In the genomic region with DNA sequence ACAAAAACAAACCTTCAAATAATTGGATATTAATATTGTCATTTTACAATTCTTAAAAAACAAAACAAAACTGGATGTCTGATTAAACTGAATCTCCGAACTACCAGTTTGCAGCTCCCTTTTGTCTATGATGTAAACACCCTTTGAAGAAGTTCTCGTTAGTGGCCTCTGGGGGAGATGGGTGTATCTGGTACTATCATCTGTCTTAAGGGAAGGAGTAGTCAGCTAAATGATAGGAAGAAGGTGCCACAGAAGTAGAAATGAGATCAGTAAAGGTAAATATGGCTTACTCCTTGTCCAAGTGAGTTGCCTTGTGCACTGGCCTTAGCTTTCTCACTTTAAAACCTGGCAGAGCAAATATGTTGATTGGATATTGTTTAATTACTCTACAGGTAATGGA, we compare ENCODE assay signal across 27 mouse cellular contexts. TPM values are rescaled to one million over a fixed set of nuclear protein-coding genes. Genes with fewer than 3 reads are reported as not detected.
DNase-seq lines count a peak whose midpoint lies in the region; ATAC-seq and TF ChIP-seq lines count a peak whose summit lies in the region.
"Had no signal": no experiment of that assay in that cellular context is flagged by ENCODE, and none has a peak within 500 bp of the region (broad histone marks: within the 10 kb centered on the region; RNA-seq: fewer than 3 reads in every experiment).

No protein-coding gene starts in this region.

- no peaks in the 10 kb centered on the region for H3K4me1 ChIP-seq in liver, embryonic 11.5 days (replicated peaks; ENCODE audit: control insufficient read depth, insufficient read depth, low read length)
- 0 out of 2 replicates have a peak, but pooled peaks cover 3% of the 10 kb centered on the region for H3K4me1 ChIP-seq in liver, embryonic 15.5 days (replicated peaks)
- no peaks in the 10 kb centered on the region for H3K4me1 ChIP-seq in forebrain, postnatal 0 days (ENCODE audit: insufficient read depth)
- H3K4me1 ChIP-seq: embryonic facial prominence, embryonic 10.5 days; embryonic facial prominence, embryonic 13.5 days; forebrain, embryonic 12.5 days; forebrain, embryonic 15.5 days; hindbrain, embryonic 10.5 days; hindbrain, embryonic 13.5 days had no signal

- H3K4me3 ChIP-seq in liver, embryonic 11.5 days (ENCODE audit: low read depth, low read length) = no peak overlapping the region
- H3K4me3 ChIP-seq in liver, embryonic 15.5 days (replicated peaks) = no peak overlapping the region
- no peak overlapping the region for H3K4me3 ChIP-seq in forebrain, postnatal 0 days (ENCODE audit: low read depth, low read length)
- H3K4me3 ChIP-seq: embryonic facial prominence, embryonic 10.5 days; embryonic facial prominence, embryonic 13.5 days; erythroblast, embryonic 14.5 days; forebrain, embryonic 12.5 days; forebrain, embryonic 15.5 days; gastrocnemius, adult 2 months; hindbrain, embryonic 10.5 days; hindbrain, embryonic 13.5 days had no signal

- peak; percentile 51; the same call in 1 of the 2 replicates for ATAC-seq in liver, embryonic 11.5 days (replicated peaks; ENCODE audit: low FRiP score)
- peak; percentile 64 for ATAC-seq in liver, embryonic 15.5 days (ENCODE audit: insufficient read depth)
- ATAC-seq in forebrain, postnatal 0 days = no peak
- ATAC-seq: forebrain, embryonic 15.5 days; hindbrain, embryonic 16.5 days; Patski had no signal

- H3K4me2 ChIP-seq in liver, embryonic 11.5 days = no peak overlapping the region
- H3K4me2 ChIP-seq in liver, embryonic 15.5 days = no peak overlapping the region
- H3K4me2 ChIP-seq in forebrain, postnatal 0 days (ENCODE audit: low read depth) = no peak overlapping the region
- H3K4me2 ChIP-seq: embryonic facial prominence, embryonic 13.5 days; forebrain, embryonic 12.5 days; forebrain, embryonic 15.5 days; heart, embryonic 11.5 days; hindbrain, embryonic 13.5 days had no signal

- H3K9me3 ChIP-seq in liver, embryonic 11.5 days (ENCODE audit: control insufficient read depth, low read length) = no peaks in the 10 kb centered on the region
- no peaks in the 10 kb centered on the region for H3K9me3 ChIP-seq in liver, embryonic 15.5 days (replicated peaks)
- H3K9me3 ChIP-seq in forebrain, postnatal 0 days (ENCODE audit: low read length) = no peaks in the 10 kb centered on the region
- H3K9me3 ChIP-seq: embryonic facial prominence, embryonic 10.5 days; embryonic facial prominence, embryonic 13.5 days; forebrain, embryonic 12.5 days; forebrain, embryonic 15.5 days; hindbrain, embryonic 10.5 days; hindbrain, embryonic 13.5 days had no signal

- no peak for DNase-seq in liver, embryonic 11.5 days (ENCODE audit: low spot score)
- DNase-seq in liver = no peak
- DNase-seq in c-Kit-positive CD71-positive TER-119-positive erythroid progenitor cells, embryonic 14.5 days (ENCODE audit: low spot score) = peak; percentile 29
- DNase-seq in urinary bladder, postnatal 36 days (ENCODE audit: low spot score in 2 of 2) = no peak
- no peak for DNase-seq in forebrain, postnatal 0 days
- DNase-seq: adrenal gland, adult 2 months; adrenal gland, postnatal 14 days; cerebellum, adult 11-12 months; cerebellum, adult 8-10 months; cerebellum, postnatal 10 days; cerebellum, postnatal 36 days; embryo, embryonic 11 days; gastrocnemius, adult 2 months; gastrocnemius, postnatal 14 days; heart, adult 11 months; heart, postnatal 36 days had no signal

- no peaks in the 10 kb centered on the region for H3K27me3 ChIP-seq in liver, embryonic 11.5 days (replicated peaks; ENCODE audit: control insufficient read depth, insufficient read depth, low read length)
- no peaks in the 10 kb centered on the region for H3K27me3 ChIP-seq in liver, embryonic 15.5 days
- H3K27me3 ChIP-seq in forebrain, postnatal 0 days (ENCODE audit: insufficient read depth, low read length) = no peaks in the 10 kb centered on the region
- H3K27me3 ChIP-seq: embryonic facial prominence, embryonic 13.5 days; forebrain, embryonic 12.5 days; forebrain, embryonic 15.5 days; hindbrain, embryonic 13.5 days; Patski had no signal

- WGBS in liver, embryonic 11.5 days = 64% methylated on average over 2 of the region's 2 CpGs
- WGBS in liver, embryonic 15.5 days (ENCODE audit: insufficient replicate concordance) = 50% methylated on average over 2 of the region's 2 CpGs
- whole genome bisulfite sequencing in forebrain, postnatal 0 days = 59% methylated on average over 2 of the region's 2 CpGs

- H3K9ac ChIP-seq in liver, embryonic 11.5 days (ENCODE audit: low read depth, low read length) = no peak overlapping the region
- H3K9ac ChIP-seq in liver, embryonic 15.5 days = no peak overlapping the region
- H3K9ac ChIP-seq in forebrain, postnatal 0 days = no peak overlapping the region
- H3K9ac ChIP-seq: embryonic facial prominence, embryonic 13.5 days; forebrain, embryonic 12.5 days; forebrain, embryonic 15.5 days; hindbrain, embryonic 13.5 days had no signal

- no peak overlapping the region for H3K27ac ChIP-seq in liver, embryonic 11.5 days (ENCODE audit: low read depth, low read length)
- no peak overlapping the region for H3K27ac ChIP-seq in liver, embryonic 15.5 days (replicated peaks)
- H3K27ac ChIP-seq in forebrain, postnatal 0 days (ENCODE audit: low read depth, low read length) = no peak overlapping the region
- H3K27ac ChIP-seq: embryonic facial prominence, embryonic 10.5 days; embryonic facial prominence, embryonic 13.5 days; forebrain, embryonic 12.5 days; forebrain, embryonic 15.5 days; gastrocnemius, adult 2 months; hindbrain, embryonic 10.5 days; hindbrain, embryonic 13.5 days had no signal

- H3K36me3 ChIP-seq in liver, embryonic 11.5 days (ENCODE audit: control insufficient read depth, insufficient read depth, low read length) = peaks cover 18% of the 10 kb centered on the region
- H3K36me3 ChIP-seq in liver, embryonic 15.5 days (replicated peaks) = peaks cover 81% of the 10 kb centered on the region
- H3K36me3 ChIP-seq in forebrain, postnatal 0 days (ENCODE audit: insufficient read depth) = peaks cover 36% of the 10 kb centered on the region

- no peak for TF ChIP-seq CTCF in forebrain, postnatal 0 days (IDR thresholded peaks at IDR 0.05; ENCODE audit: low read depth)

RNA-seq across cellular contexts. Expression of gene Fbxl22, which starts 36.6 kb away (rescaled TPM):
- 1.3 and 1.5 TPM in 2 replicates for polyA plus RNA-seq in liver, embryonic 11.5 days (2014; fragmentation: Nextera tagmentation; extraction: Ambion mirVana)
- 1.0 and 1.5 TPM in 2 replicates for polyA plus RNA-seq in liver, embryonic 15.5 days (2015; fragmentation: Nextera tagmentation; extraction: Ambion mirVana)
- total RNA-seq in forebrain, postnatal 0 days (2014; rRNA removed) = 0.29 and 0.31 TPM in 2 replicates
- 0.29 and 0.48 TPM in 2 replicates for polyA plus RNA-seq in forebrain, postnatal 0 days (2015; fragmentation: Nextera tagmentation; extraction: Ambion mirVana)
